Mouse (Mus musculus) myocyte (in vitro differentiated cells): Measurements from ENCODE around the gene Msantd2.

ENCODE experiments used
- CEBPB ChIP-seq: IDR thresholded peaks from 2 replicates; pipeline ENCODE4 v1.6.1; 2011; ENCODE audit warnings: mild to moderate bottlenecking, moderate library complexity; ENCODE audit not compliant: poor library complexity, insufficient read depth, severe bottlenecking
- E2F4 ChIP-seq: IDR thresholded peaks from one replicate; pipeline ENCODE4 v1.6.1; 2011; ENCODE audit warnings: mild to moderate bottlenecking, control low read depth, moderate library complexity; ENCODE audit not compliant: insufficient read depth
- MAX ChIP-seq: IDR thresholded peaks from one replicate; pipeline ENCODE4 v1.6.1; 2011; ENCODE audit warnings: low read depth, mild to moderate bottlenecking, control low read depth
- MYOD1 ChIP-seq, 3 experiments: IDR thresholded peaks; one replicate each; pipeline ENCODE4 v1.6.1; 2011; ENCODE audit warnings: control low read depth in 2 of 3, low read depth in 2 of 3, mild to moderate bottlenecking in 2 of 3, moderate library complexity in 1 of 3; ENCODE audit not compliant: insufficient read length in 2 of 3, control insufficient read depth in 1 of 3
- MYOG ChIP-seq, 3 experiments: IDR thresholded peaks; one replicate each; pipeline ENCODE4 v1.6.1; 2011; ENCODE audit warnings: control low read depth in 2 of 3, low read depth in 2 of 3, mild to moderate bottlenecking in 2 of 3; ENCODE audit not compliant: insufficient read length in 2 of 3, control insufficient read depth in 1 of 3, insufficient read depth in 1 of 3
- POLR2A ChIP-seq: IDR thresholded peaks from one replicate; pipeline ENCODE4 v1.6.1; 2011; ENCODE audit warnings: low read depth, mild to moderate bottlenecking, control low read depth, moderate library complexity; ENCODE audit not compliant: insufficient read length
- POLR2AphosphoS2 ChIP-seq: IDR thresholded peaks from one replicate; pipeline ENCODE4 v1.6.1; 2011; ENCODE audit warnings: low read depth, control low read depth; ENCODE audit not compliant: insufficient read length
- REST ChIP-seq: IDR thresholded peaks from one replicate; pipeline ENCODE4 v1.6.1; 2011; ENCODE audit warnings: mild to moderate bottlenecking, control low read depth, moderate library complexity; ENCODE audit not compliant: insufficient read depth, insufficient read length
- SRF ChIP-seq: IDR thresholded peaks from one replicate; pipeline ENCODE4 v1.6.1; 2011; ENCODE audit warnings: low read depth; ENCODE audit not compliant: control insufficient read depth, insufficient read length
- TCF12 ChIP-seq: IDR thresholded peaks from one replicate; pipeline ENCODE4 v1.6.1; 2011; ENCODE audit warnings: mild to moderate bottlenecking, control low read depth; ENCODE audit not compliant: poor library complexity, insufficient read depth, severe bottlenecking
- TCF3 ChIP-seq: IDR thresholded peaks from one replicate; pipeline ENCODE4 v1.6.1; 2011; ENCODE audit warnings: low read depth, control low read depth; ENCODE audit not compliant: insufficient read length
- USF1 ChIP-seq: IDR thresholded peaks from one replicate; pipeline ENCODE4 v1.6.1; 2011; ENCODE audit warnings: low read depth, mild to moderate bottlenecking, control low read depth, moderate library complexity

DNA sequence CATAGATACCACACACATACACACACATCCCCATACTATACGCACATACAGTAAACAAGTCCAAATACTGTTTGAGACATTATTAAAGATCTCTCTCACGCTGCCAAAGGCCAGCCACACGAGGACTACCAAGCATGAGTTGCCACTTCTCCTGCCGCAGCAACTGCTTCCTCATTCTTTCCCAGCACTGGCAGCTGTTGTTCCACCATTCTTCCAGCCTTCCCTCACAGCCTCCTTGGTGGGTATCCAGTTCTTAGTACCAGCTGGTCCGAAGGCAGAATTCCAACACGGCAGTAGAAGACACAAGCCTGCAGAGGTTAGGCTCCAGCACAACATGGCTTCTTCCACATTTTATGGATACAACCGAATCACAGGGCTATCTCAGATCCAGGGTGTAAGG, 14.2 kb upstream of the Msantd2 start:
- TF ChIP-seq USF1 (no peak), TCF3 (no peak), POLR2A (no peak), SRF (no peak), CEBPB (no peak), MAX (no peak), POLR2AphosphoS2 (no peak), MYOG (IDR thresholded peaks at IDR 0.05; ENCODE audit: control insufficient read depth in 1 of 3, insufficient read depth in 1 of 3, insufficient read length in 2 of 3, low read depth in 2 of 3) (peak; percentile 82 to 96 (median 87)), E2F4 (no peak), TCF12 (no peak), MYOD1 (IDR thresholded peaks at IDR 0.05; ENCODE audit: control insufficient read depth in 1 of 3, insufficient read length in 2 of 3, low read depth in 2 of 3) (peak; percentile 31 to 90 (median 79)), REST (no peak)
